Mouse (Mus musculus) layer of hippocampus, adult 9-10 months (tissue): Measurements from ENCODE around the gene Ucp1.
A peak's percentile ranks its signal among the peaks of the same experiment; 100 is the strongest.
"Not testable (repeated sequence)": the region's sequence is repeated elsewhere in the genome, so short reads cannot be mapped to it uniquely, and the experiment has no call there.

Experiments
- DNase-seq: peaks from one replicate; pipeline ENCODE4 v3.0.0; 2022; ENCODE audit warnings: low spot score

The Ucp1 gene

GRCm38 (mm10) chr8:83290176-83290575 lies at the start of gene Ucp1:
Gene Ucp1, plus strand, starts transcription at chr8:83290352.
- DNase-seq, result no peak

DNA sequence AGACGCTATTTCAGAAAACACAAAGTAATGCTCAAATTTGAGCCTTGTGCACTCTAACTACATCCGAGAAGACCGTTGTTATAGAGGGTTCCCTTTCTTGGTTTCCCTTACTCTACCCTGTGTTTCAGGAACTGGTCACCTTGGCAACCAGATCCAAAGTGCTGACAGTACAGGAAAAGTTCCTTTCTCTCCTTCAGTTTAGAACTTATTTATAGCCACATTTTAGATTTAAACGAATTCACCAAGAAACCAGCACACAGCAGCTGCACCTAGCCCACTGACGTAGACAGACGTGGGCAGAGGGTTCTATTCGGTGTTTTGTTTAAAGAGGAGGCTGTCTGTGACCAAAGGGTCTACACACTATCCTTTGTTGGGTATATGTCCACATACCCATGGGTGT lies 46.0 kb upstream of the Ucp1 start:
- DNase-seq, result peak; percentile 35

DNA sequence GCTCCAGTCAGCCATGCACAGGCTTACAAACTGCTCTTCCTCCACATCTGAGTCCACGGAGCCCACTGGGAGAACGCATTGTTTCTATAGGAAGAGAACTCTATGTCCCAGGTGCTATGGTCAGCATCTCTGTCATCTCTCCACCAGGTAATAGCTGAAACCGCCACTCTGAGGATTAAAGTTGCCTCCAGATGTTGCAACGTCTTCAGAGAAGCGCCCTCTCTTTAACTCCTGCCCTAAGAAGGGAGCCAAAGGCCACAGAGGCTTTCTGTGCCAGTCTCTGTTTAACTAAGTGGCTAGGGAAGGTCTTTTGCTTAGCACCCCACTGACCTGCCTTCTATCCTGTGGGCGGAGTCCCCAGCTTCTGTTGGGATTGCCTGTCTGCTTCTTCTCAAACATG lies 39.3 kb upstream of the Ucp1 start:
- no peak for DNase-seq

DNA sequence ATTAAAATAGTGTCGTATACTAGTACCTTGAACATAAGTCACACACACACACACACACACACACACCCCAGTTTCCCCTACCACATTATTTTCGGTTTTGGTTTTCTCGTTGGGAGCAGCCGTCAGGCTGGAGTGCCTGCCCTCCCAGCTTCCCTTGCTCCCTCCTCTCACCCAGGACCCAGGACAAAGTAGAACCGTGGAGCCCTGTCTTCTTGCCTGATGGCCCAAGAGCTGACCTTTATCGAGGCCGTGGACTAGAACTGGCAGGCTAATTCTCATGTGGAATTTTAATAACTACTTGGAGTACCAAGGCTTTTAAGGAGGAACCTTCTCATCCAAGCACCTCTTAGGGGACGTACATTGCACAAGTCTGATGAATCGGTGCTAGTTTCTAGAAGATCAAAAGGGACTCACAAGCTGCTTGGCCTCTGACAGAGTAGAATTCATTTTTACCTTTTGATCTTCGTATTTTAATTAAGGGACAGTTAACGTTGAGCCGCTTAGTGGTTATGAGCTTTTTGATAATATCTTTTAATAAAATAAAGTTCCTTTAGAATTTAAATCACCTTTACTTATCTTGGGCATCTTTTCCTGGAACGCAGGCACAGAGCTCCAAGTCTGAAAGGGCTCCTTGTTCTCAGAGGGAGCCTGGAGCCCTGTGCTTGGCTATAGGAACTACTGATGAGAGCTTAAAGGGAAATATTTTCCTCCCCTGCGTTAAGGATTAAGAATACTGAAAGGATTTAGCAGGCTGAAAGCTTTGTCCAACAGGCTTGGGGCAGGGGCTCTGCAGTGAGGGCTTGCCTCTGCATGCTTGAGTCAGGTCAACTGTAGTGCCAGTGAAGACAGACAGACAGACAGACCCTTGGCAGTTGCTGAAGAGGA lies 38.5 kb upstream of the Ucp1 start:
- no peak for DNase-seq

- no peak for DNase-seq
These were observed 37.4 kb upstream of the Ucp1 start for GRCm38 (mm10) chr8:83252791-83253190.

DNA sequence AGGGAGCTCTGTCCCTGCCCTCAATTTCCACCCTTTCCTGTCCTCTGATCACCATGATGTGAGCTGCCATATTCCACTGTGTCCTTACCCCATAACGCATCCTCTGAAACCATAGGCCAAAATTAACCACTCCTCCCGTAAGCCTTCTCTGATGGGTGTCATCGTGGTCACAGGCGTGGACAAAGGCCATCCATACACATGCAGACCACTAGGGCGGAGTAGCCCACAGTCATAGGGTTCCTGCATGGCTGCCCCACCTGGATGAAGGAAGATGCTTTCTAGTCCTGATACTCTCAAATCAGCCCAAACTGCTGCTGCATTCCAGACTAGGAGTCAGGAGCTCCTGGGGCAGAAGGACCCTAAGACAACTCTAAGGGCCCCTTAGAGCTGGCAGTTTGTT lies 32.5 kb upstream of the Ucp1 start:
- DNase-seq, result no peak

- DNase-seq, result peak; percentile 36
These were observed 29.5 kb upstream of the Ucp1 start for GRCm38 (mm10) chr8:83260418-83261215.

- DNase-seq, result no peak
These were observed 19.0 kb upstream of the Ucp1 start for GRCm38 (mm10) chr8:83271172-83271571.

DNA sequence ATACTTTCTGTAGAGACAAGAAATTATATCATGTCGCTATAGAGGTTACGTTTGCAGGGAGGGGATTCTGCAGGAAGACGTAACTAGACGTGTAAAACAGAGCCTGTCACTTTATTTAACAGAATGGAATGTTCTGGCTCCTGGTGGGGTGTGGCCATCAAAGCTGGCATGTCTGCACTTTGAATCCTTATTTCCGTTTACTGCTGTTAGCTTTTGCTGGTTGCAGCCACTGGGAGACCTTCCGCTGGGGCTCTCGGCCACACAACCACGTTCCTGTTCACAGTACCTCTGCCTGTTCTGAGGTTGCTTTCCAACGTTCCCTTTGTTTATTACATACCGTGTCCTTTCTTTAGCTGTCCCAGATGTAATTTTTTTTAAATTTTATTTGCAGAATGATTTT lies 17.7 kb upstream of the Ucp1 start:
- DNase-seq, result no peak

GRCm38 (mm10) chr8:83274470-83274869 lies 15.7 kb upstream of the Ucp1 start:
- no peak for DNase-seq

DNA sequence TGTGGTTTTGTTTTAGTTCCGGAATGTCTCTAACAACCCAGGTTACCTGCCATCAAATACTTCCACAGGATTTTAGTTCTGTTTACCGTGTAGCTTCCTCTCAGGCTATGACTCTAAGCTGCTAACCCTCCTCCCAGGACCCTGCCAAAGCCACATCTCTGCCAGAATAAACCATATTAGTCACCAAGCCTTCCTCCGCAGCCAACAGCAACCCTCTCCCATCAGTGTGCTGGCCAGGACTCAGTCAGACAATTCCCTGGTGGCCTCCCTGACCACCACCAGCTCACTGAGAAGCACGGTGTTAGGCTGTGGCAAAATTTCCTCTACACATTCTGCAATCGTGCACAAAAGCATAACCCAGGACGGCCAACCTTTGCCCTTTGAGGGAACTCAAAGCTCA lies 11.7 kb upstream of the Ucp1 start:
- DNase-seq, result no peak

GRCm38 (mm10) chr8:83285391-83285790 lies 4.8 kb upstream of the Ucp1 start:
- no peak for DNase-seq

DNA sequence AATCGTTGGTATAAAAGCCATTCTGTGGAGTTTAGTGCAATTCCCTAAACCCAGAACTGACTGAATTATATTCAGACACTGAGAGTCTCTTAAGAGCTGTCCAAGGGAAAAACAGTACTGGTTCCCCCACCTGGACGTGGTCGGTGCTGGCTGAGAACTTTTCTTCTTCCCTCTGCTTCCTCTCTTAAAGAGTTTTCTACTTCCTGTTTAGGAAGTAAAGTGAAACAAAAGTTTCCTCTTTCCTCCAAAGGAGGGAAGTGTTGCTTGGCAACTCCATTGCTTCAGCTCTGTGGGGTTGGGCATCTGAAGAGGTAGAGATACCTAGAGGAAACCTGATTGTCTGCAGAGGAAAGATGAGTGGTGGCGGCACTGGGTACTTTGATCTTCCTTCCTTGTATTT lies 7.2 kb downstream of the Ucp1 start:
- DNase-seq, result no peak

GRCm38 (mm10) chr8:83300135-83300534 lies 10.0 kb downstream of the Ucp1 start:
- DNase-seq, result no peak

- DNase-seq, result no peak
These were observed 14.8 kb downstream of the Ucp1 start for GRCm38 (mm10) chr8:83304946-83305345.

GRCm38 (mm10) chr8:83309836-83310235 lies 19.7 kb downstream of the Ucp1 start:
- no peak for DNase-seq

DNA sequence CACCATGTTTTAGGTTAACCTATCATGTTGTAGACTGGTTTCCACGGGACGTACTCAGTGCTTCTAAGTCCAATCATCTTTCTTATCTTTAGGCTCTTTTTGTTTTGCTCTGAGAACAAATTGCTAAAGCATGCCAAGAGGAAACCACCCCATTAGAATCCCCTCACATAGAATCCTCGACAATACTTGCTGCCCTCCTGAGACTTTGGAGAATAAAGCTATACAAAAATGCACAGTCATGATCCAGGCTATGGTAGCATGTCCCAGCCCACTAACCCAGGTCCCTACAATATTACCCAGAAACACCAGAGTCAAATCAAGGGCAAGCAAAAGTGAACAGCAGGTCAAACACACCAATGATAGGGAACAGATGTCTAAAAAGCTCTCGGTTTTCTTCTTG lies 24.9 kb downstream of the Ucp1 start:
- DNase-seq, result not testable (repeated sequence)

DNA sequence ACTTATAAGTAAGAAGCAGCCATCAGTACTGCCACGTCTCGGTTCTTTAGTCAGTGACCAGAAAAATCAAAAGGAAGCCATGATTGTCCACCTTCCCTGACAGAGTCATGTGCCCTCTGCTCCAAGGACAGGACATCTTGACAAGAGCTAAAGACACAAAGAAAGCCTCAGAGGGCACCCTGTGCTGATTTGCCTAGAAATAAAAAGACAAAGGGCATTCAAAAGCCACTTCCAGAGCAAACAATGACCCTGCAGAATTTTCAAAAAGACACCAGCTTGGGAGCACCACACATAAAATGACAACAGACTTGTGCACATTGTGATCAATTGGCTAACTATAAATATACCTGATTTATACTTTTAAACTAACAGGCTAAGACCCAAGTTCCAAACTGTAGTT lies 25.5 kb downstream of the Ucp1 start:
- no peak for DNase-seq

GRCm38 (mm10) chr8:83320543-83320942 lies 30.4 kb downstream of the Ucp1 start:
- DNase-seq, result no peak

GRCm38 (mm10) chr8:83322374-83322773 lies 32.2 kb downstream of the Ucp1 start:
- no peak for DNase-seq

DNA sequence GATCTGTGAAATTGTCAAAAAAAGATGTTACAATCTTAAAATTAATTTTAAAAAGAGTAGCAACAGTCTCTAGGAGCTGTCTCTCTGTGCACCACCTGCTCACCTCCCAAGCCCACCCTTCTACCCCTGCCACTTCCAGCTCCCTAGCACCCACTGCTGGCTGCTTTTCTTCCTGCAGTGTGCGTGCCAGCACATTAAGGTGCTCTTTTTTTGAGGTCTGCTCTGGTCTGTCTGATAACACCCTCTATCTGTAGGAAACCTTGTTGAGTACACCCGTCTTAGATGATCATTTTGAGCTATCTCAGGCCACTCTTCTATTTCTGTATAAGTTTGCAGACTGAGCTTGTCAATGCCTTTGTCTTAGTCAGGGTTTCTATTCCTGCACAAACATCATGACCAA lies 32.9 kb downstream of the Ucp1 start:
- DNase-seq, result no peak

GRCm38 (mm10) chr8:83327889-83328288 lies 37.7 kb downstream of the Ucp1 start:
- DNase-seq, result no peak

GRCm38 (mm10) chr8:83331567-83331898 lies 41.4 kb downstream of the Ucp1 start:
- peak; percentile 22 for DNase-seq
